ENCODE assay signal across 17 mouse cellular contexts in genomic region chr16:92489356-92489755, GRCm38 (mm10). TPM values are rescaled to one million over a fixed set of nuclear protein-coding genes. Genes with fewer than 3 reads are reported as not detected.
DNase-seq lines count a peak whose midpoint lies in the region; ATAC-seq and TF ChIP-seq lines count a peak whose summit lies in the region.
"Had no signal": no experiment of that assay in that cellular context is flagged by ENCODE, and none has a peak within 500 bp of the region (broad histone marks: within the 10 kb centered on the region; RNA-seq: fewer than 3 reads in every experiment).

No protein-coding gene starts in this region.

- DNase-seq in heart, postnatal 4 days, result no peak
- DNase-seq in stomach, postnatal 0 days (ENCODE audit: low spot score), result peak; percentile 66
- DNase-seq in gastrocnemius, postnatal 25 days, result no peak
- no peak for DNase-seq in adipocyte (ENCODE audit: low spot score)
- DNase-seq: adrenal gland, postnatal 10 days; cerebellum, adult 8-10 months; gastrocnemius, postnatal 14 days; kidney, adult 18-20 months; kidney, postnatal 36 days; right cerebral cortex, postnatal 4 days had no signal

- no peaks in the 10 kb centered on the region for H3K36me3 ChIP-seq in heart, embryonic 12.5 days
- no peaks in the 10 kb centered on the region for H3K36me3 ChIP-seq in embryonic facial prominence, embryonic 13.5 days
- H3K36me3 ChIP-seq in liver, embryonic 12.5 days, result no peaks in the 10 kb centered on the region
- H3K36me3 ChIP-seq in stomach, postnatal 0 days (ENCODE audit: control insufficient read depth, insufficient read depth, low read length), result no peaks in the 10 kb centered on the region
- H3K36me3 ChIP-seq: hindbrain, embryonic 13.5 days; limb, embryonic 15.5 days; midbrain, embryonic 13.5 days had no signal

- H3K27ac ChIP-seq in heart, embryonic 12.5 days (ENCODE audit: poor library complexity, severe bottlenecking), result peak overlapping the region; percentile 12
- H3K27ac ChIP-seq in embryonic facial prominence, embryonic 13.5 days, result peak overlapping the region; percentile 57; the same call in 1 of the 2 replicates
- H3K27ac ChIP-seq in liver, embryonic 12.5 days, result peak overlapping the region; percentile 92
- peak overlapping the region; percentile 80 for H3K27ac ChIP-seq in stomach, postnatal 0 days (replicated peaks)
- H3K27ac ChIP-seq: hindbrain, embryonic 13.5 days; limb, embryonic 15.5 days; macrophage; midbrain, embryonic 13.5 days had no signal

- peak; percentile 70 for ATAC-seq in heart, embryonic 12.5 days (ENCODE audit: insufficient number of reproducible peaks, low FRiP score)
- no peak for ATAC-seq in embryonic facial prominence, embryonic 13.5 days (ENCODE audit: insufficient number of reproducible peaks, insufficient read depth, low FRiP score, low TSS enrichment, low read depth)
- peak; percentile 85 for ATAC-seq in liver, embryonic 12.5 days
- peak; percentile 38; the same call in 1 of the 2 replicates for ATAC-seq in stomach, postnatal 0 days (ENCODE audit: low FRiP score, low TSS enrichment)
- ATAC-seq: midbrain, embryonic 13.5 days had no signal

- WGBS in heart, embryonic 12.5 days, result 53% methylated on average over 9 of the region's 9 CpGs
- 71% methylated on average over 9 of the region's 9 CpGs for WGBS in embryonic facial prominence, embryonic 13.5 days
- 20% methylated on average over 9 of the region's 9 CpGs for WGBS in liver, embryonic 12.5 days (ENCODE audit: insufficient replicate concordance)
- 39% methylated on average over 9 of the region's 9 CpGs for WGBS in stomach, postnatal 0 days

- TF ChIP-seq CTCF in stomach, postnatal 0 days (IDR thresholded peaks at IDR 0.05; ENCODE audit: low read depth), result no peak

- no peak overlapping the region for H3K4me3 ChIP-seq in heart, embryonic 12.5 days
- H3K4me3 ChIP-seq in embryonic facial prominence, embryonic 13.5 days, result no peak overlapping the region
- H3K4me3 ChIP-seq in liver, embryonic 12.5 days, result peak overlapping the region; percentile 30
- no peak overlapping the region for H3K4me3 ChIP-seq in stomach, postnatal 0 days (ENCODE audit: low read depth, low read length)
- H3K4me3 ChIP-seq: hindbrain, embryonic 13.5 days; limb, embryonic 15.5 days; midbrain, embryonic 13.5 days had no signal

- H3K9ac ChIP-seq in heart, embryonic 12.5 days, result no peak overlapping the region
- H3K9ac ChIP-seq in embryonic facial prominence, embryonic 13.5 days, result no peak overlapping the region
- H3K9ac ChIP-seq in liver, embryonic 12.5 days, result peak overlapping the region; percentile 59
- no peak overlapping the region for H3K9ac ChIP-seq in stomach, postnatal 0 days (ENCODE audit: low read length)
- H3K9ac ChIP-seq: hindbrain, embryonic 13.5 days; limb, embryonic 15.5 days; midbrain, embryonic 13.5 days had no signal

- H3K9me3 ChIP-seq in heart, embryonic 12.5 days (replicated peaks), result no peaks in the 10 kb centered on the region
- no peaks in the 10 kb centered on the region for H3K9me3 ChIP-seq in embryonic facial prominence, embryonic 13.5 days
- H3K9me3 ChIP-seq in liver, embryonic 12.5 days (replicated peaks), result no peaks in the 10 kb centered on the region
- no peaks in the 10 kb centered on the region for H3K9me3 ChIP-seq in stomach, postnatal 0 days (ENCODE audit: control insufficient read depth, low read length)
- H3K9me3 ChIP-seq: hindbrain, embryonic 13.5 days; limb, embryonic 15.5 days; midbrain, embryonic 13.5 days had no signal

- TF ChIP-seq EP300 in stomach, postnatal 0 days (optimal IDR thresholded peaks at IDR 0.05), result no peak

- H3K4me1 ChIP-seq in heart, embryonic 12.5 days (replicated peaks), result peaks cover 25% of the 10 kb centered on the region
- no peaks in the 10 kb centered on the region for H3K4me1 ChIP-seq in embryonic facial prominence, embryonic 13.5 days
- H3K4me1 ChIP-seq in liver, embryonic 12.5 days, result peaks cover 73% of the 10 kb centered on the region
- H3K4me1 ChIP-seq in stomach, postnatal 0 days (replicated peaks; ENCODE audit: control insufficient read depth, insufficient read depth), result no peaks in the 10 kb centered on the region
- H3K4me1 ChIP-seq: hindbrain, embryonic 13.5 days; midbrain, embryonic 13.5 days had no signal

- no peak overlapping the region for H3K4me2 ChIP-seq in heart, embryonic 12.5 days
- H3K4me2 ChIP-seq in embryonic facial prominence, embryonic 13.5 days, result no peak overlapping the region
- peak overlapping the region; percentile 57 for H3K4me2 ChIP-seq in liver, embryonic 12.5 days
- H3K4me2 ChIP-seq in stomach, postnatal 0 days (replicated peaks; ENCODE audit: low read depth), result no peak overlapping the region
- H3K4me2 ChIP-seq: hindbrain, embryonic 13.5 days; limb, embryonic 15.5 days; midbrain, embryonic 13.5 days had no signal

- H3K27me3 ChIP-seq in heart, embryonic 12.5 days (replicated peaks), result no peaks in the 10 kb centered on the region; the same call in 1 of the 2 replicates
- H3K27me3 ChIP-seq in embryonic facial prominence, embryonic 13.5 days, result 0 out of 2 replicates have a peak, but pooled peaks cover 5% of the 10 kb centered on the region
- peaks cover 2% of the 10 kb centered on the region; the same call in 1 of the 2 replicates for H3K27me3 ChIP-seq in liver, embryonic 12.5 days (replicated peaks)
- H3K27me3 ChIP-seq in stomach, postnatal 0 days (ENCODE audit: control insufficient read depth, insufficient read depth, low read length), result no peaks in the 10 kb centered on the region
- H3K27me3 ChIP-seq: midbrain, embryonic 13.5 days had no signal

RNA-seq across cellular contexts. Expression of gene Clic6, which starts 3.8 kb away (rescaled TPM):
- polyA plus RNA-seq in heart, embryonic 12.5 days (2016; fragmentation: Nextera tagmentation; extraction: Ambion mirVana), result 1.7 and 1.8 TPM in 2 replicates
- 1 to 10 TPM; 1.0 to 1.8 TPM for total RNA-seq in heart, postnatal 4 days (2021)
- polyA plus RNA-seq in embryonic facial prominence, embryonic 13.5 days (2015; fragmentation: Nextera tagmentation; extraction: Ambion mirVana), result 3.0 and 3.8 TPM in 2 replicates
- 1.3 and 1.7 TPM in 2 replicates for polyA plus RNA-seq in liver, embryonic 12.5 days (2016; fragmentation: Nextera tagmentation; extraction: Ambion mirVana)
- 38.5 and 48.4 TPM in 2 replicates for polyA plus RNA-seq in stomach, postnatal 0 days (2015; fragmentation: Nextera tagmentation; extraction: Ambion mirVana)
- total RNA-seq in gastrocnemius, postnatal 25 days (2021), result not detected
- polyA plus RNA-seq: macrophage had no signal

RNA-seq across cellular contexts. Expression of gene Rcan1, which starts 18.7 kb away (rescaled TPM):
- polyA plus RNA-seq in heart, embryonic 12.5 days (2016; fragmentation: Nextera tagmentation; extraction: Ambion mirVana), result 148 and 153 TPM in 2 replicates
- 100 to 1,000 TPM; 117 to 127 TPM for total RNA-seq in heart, postnatal 4 days (2021)
- 34.9 and 37.2 TPM in 2 replicates for polyA plus RNA-seq in embryonic facial prominence, embryonic 13.5 days (2015; fragmentation: Nextera tagmentation; extraction: Ambion mirVana)
- 14.3 and 15.9 TPM in 2 replicates for polyA plus RNA-seq in liver, embryonic 12.5 days (2016; fragmentation: Nextera tagmentation; extraction: Ambion mirVana)
- polyA plus RNA-seq in stomach, postnatal 0 days (2015; fragmentation: Nextera tagmentation; extraction: Ambion mirVana), result 24.8 and 28.6 TPM in 2 replicates
- total RNA-seq in gastrocnemius, postnatal 25 days (2021), result 100 to 1,000 TPM in 1 of 2 experiments, 10 to 100 TPM in 1; 55.0 to 133 TPM

Comparison
In these comparisons a context has a peak if more than half of its experiments do, and no peak if none do; other contexts are left out.
1. H3K27ac ChIP-seq: peak in every context shown above with its lines; median percentile 92 in liver, embryonic 12.5 days; 80 in stomach, postnatal 0 days; 57 in embryonic facial prominence, embryonic 13.5 days; 12 in heart, embryonic 12.5 days.